Mouse (Mus musculus): ENCODE measurements around the gene Nudc. TPM values are rescaled to one million over a fixed set of nuclear protein-coding genes. Genes with fewer than 3 reads are reported as not detected.

Nudc gene
- polyA plus RNA-seq, 1 experiment from 2014 or later = 247 TPM

GRCm38 (mm10) chr4:133570066-133570466, 24.3 kb upstream of the Nudc start:
- 65% methylated on average over 10 of the region's 10 CpGs for WGBS
- no peaks in the 10 kb centered on the region for H3K27me3 ChIP-seq (ENCODE audit: control insufficient read depth, insufficient read depth, low read depth, low read length)

GRCm38 (mm10) chr4:133569291-133570065, 23.7 kb upstream of the Nudc start:
- Histone ChIP-seq H3K36me3 (ENCODE audit: control insufficient read depth, insufficient read depth, low read length) (no peaks in the 10 kb centered on the region), H3K4me3 (ENCODE audit: low read depth, low read length) (no peak overlapping the region)
- WGBS = 87% methylated on average over 10 of the region's 10 CpGs

More at GRCm38 (mm10) chr4:133570066-133570466, 24.3 kb upstream of the Nudc start:
- Histone ChIP-seq H3K4me1 (ENCODE audit: control insufficient read depth, insufficient read depth, low read length) (peaks cover under 1% of the 10 kb centered on the region; the same call in 1 of the 2 replicates), H3K27ac (ENCODE audit: low read length) (no peak overlapping the region), H3K4me2 (ENCODE audit: low read length) (no peak overlapping the region), H3K36me3 (ENCODE audit: control insufficient read depth, insufficient read depth, low read length) (no peaks in the 10 kb centered on the region), H3K9ac (ENCODE audit: low read depth, low read length) (no peak overlapping the region), H3K9me3 (replicated peaks; ENCODE audit: control insufficient read depth, low read length, poor library complexity, severe bottlenecking) (no peaks in the 10 kb centered on the region), H3K4me3 (ENCODE audit: low read depth, low read length) (no peak overlapping the region)
- ATAC-seq = no peak

GRCm38 (mm10) chr4:133567251-133567650, 21.5 kb upstream of the Nudc start:
- H3K9ac ChIP-seq (ENCODE audit: low read depth, low read length) = no peak overlapping the region
- no peak overlapping the region for H3K4me2 ChIP-seq (ENCODE audit: low read length)
- H3K36me3 ChIP-seq (ENCODE audit: control insufficient read depth, insufficient read depth, low read length) = no peaks in the 10 kb centered on the region
- H3K4me3 ChIP-seq (ENCODE audit: low read depth, low read length) = no peak overlapping the region
- no peaks in the 10 kb centered on the region for H3K9me3 ChIP-seq (replicated peaks; ENCODE audit: control insufficient read depth, low read length, poor library complexity, severe bottlenecking)
- no peaks in the 10 kb centered on the region for H3K4me1 ChIP-seq (ENCODE audit: control insufficient read depth, insufficient read depth, low read length)
- no peak overlapping the region for H3K27ac ChIP-seq (ENCODE audit: low read length)
- no peak for ATAC-seq
- no peaks in the 10 kb centered on the region for H3K27me3 ChIP-seq (ENCODE audit: control insufficient read depth, insufficient read depth, low read depth, low read length)
- 32% methylated on average over 8 of the region's 8 CpGs for WGBS

More at GRCm38 (mm10) chr4:133569291-133570065, 23.7 kb upstream of the Nudc start:
- H3K27ac ChIP-seq (ENCODE audit: low read length) = no peak overlapping the region
- H3K4me1 ChIP-seq (ENCODE audit: control insufficient read depth, insufficient read depth, low read length) = no peaks in the 10 kb centered on the region
- no peaks in the 10 kb centered on the region for H3K9me3 ChIP-seq (replicated peaks; ENCODE audit: control insufficient read depth, low read length, poor library complexity, severe bottlenecking)
- no peak overlapping the region for H3K9ac ChIP-seq (ENCODE audit: low read depth, low read length)
- no peak for ATAC-seq
- H3K4me2 ChIP-seq (ENCODE audit: low read length) = no peak overlapping the region
- H3K27me3 ChIP-seq (ENCODE audit: control insufficient read depth, insufficient read depth, low read depth, low read length) = no peaks in the 10 kb centered on the region

GRCm38 (mm10) chr4:133563123-133563571, 17.4 kb upstream of the Nudc start:
- ATAC-seq = no peak
- H3K4me3 ChIP-seq (ENCODE audit: low read depth, low read length) = no peak overlapping the region

GRCm38 (mm10) chr4:133561622-133562021, 15.8 kb upstream of the Nudc start:
- 78% methylated on average over 4 of the region's 4 CpGs for WGBS
- no peak overlapping the region for H3K4me3 ChIP-seq (ENCODE audit: low read depth, low read length)

More at GRCm38 (mm10) chr4:133563123-133563571, 17.4 kb upstream of the Nudc start:
- 77% methylated on average over 11 of the region's 11 CpGs for WGBS
- Histone ChIP-seq H3K27ac (ENCODE audit: low read length) (no peak overlapping the region), H3K27me3 (ENCODE audit: control insufficient read depth, insufficient read depth, low read depth, low read length) (no peaks in the 10 kb centered on the region), H3K36me3 (ENCODE audit: control insufficient read depth, insufficient read depth, low read length) (no peaks in the 10 kb centered on the region), H3K9me3 (replicated peaks; ENCODE audit: control insufficient read depth, low read length, poor library complexity, severe bottlenecking) (no peaks in the 10 kb centered on the region), H3K9ac (ENCODE audit: low read depth, low read length) (no peak overlapping the region), H3K4me1 (ENCODE audit: control insufficient read depth, insufficient read depth, low read length) (no peaks in the 10 kb centered on the region), H3K4me2 (ENCODE audit: low read length) (no peak overlapping the region)

GRCm38 (mm10) chr4:133559846-133560245, 14.1 kb upstream of the Nudc start:
- H3K4me3 ChIP-seq (ENCODE audit: low read depth, low read length) = no peak overlapping the region
- no peak overlapping the region for H3K9ac ChIP-seq (ENCODE audit: low read depth, low read length)
- no peaks in the 10 kb centered on the region for H3K27me3 ChIP-seq (ENCODE audit: control insufficient read depth, insufficient read depth, low read depth, low read length)
- no peak overlapping the region for H3K27ac ChIP-seq (ENCODE audit: low read length)
- H3K9me3 ChIP-seq (replicated peaks; ENCODE audit: control insufficient read depth, low read length, poor library complexity, severe bottlenecking) = no peaks in the 10 kb centered on the region
- H3K4me2 ChIP-seq (ENCODE audit: low read length) = no peak overlapping the region
- no peaks in the 10 kb centered on the region for H3K36me3 ChIP-seq (ENCODE audit: control insufficient read depth, insufficient read depth, low read length)
- ATAC-seq = no peak
- no peaks in the 10 kb centered on the region for H3K4me1 ChIP-seq (ENCODE audit: control insufficient read depth, insufficient read depth, low read length)
- 73% methylated on average over 4 of the region's 4 CpGs for WGBS

More at GRCm38 (mm10) chr4:133561622-133562021, 15.8 kb upstream of the Nudc start:
- H3K36me3 ChIP-seq (ENCODE audit: control insufficient read depth, insufficient read depth, low read length) = no peaks in the 10 kb centered on the region
- no peak overlapping the region for H3K4me2 ChIP-seq (ENCODE audit: low read length)
- H3K4me1 ChIP-seq (ENCODE audit: control insufficient read depth, insufficient read depth, low read length) = no peaks in the 10 kb centered on the region
- H3K9me3 ChIP-seq (replicated peaks; ENCODE audit: control insufficient read depth, low read length, poor library complexity, severe bottlenecking) = no peaks in the 10 kb centered on the region
- no peak overlapping the region for H3K27ac ChIP-seq (ENCODE audit: low read length)
- no peak overlapping the region for H3K9ac ChIP-seq (ENCODE audit: low read depth, low read length)
- H3K27me3 ChIP-seq (ENCODE audit: control insufficient read depth, insufficient read depth, low read depth, low read length) = no peaks in the 10 kb centered on the region
- no peak for ATAC-seq

- no peak for ATAC-seq
- Histone ChIP-seq H3K27ac (ENCODE audit: low read length) (no peak overlapping the region), H3K4me1 (ENCODE audit: control insufficient read depth, insufficient read depth, low read length) (no peaks in the 10 kb centered on the region), H3K9ac (ENCODE audit: low read depth, low read length) (no peak overlapping the region), H3K4me3 (ENCODE audit: low read depth, low read length) (no peak overlapping the region), H3K9me3 (replicated peaks; ENCODE audit: control insufficient read depth, low read length, poor library complexity, severe bottlenecking) (no peaks in the 10 kb centered on the region), H3K27me3 (ENCODE audit: control insufficient read depth, insufficient read depth, low read depth, low read length) (no peaks in the 10 kb centered on the region), H3K4me2 (ENCODE audit: low read length) (no peak overlapping the region), H3K36me3 (ENCODE audit: control insufficient read depth, insufficient read depth, low read length) (no peaks in the 10 kb centered on the region)
- 37% methylated on average over 10 of the region's 10 CpGs for WGBS
Measured at GRCm38 (mm10) chr4:133557041-133557717, 11.4 kb upstream of the Nudc start.

GRCm38 (mm10) chr4:133553448-133554330, 7.9 kb upstream of the Nudc start:
- no peaks in the 10 kb centered on the region for H3K36me3 ChIP-seq (ENCODE audit: control insufficient read depth, insufficient read depth, low read length)
- no peaks in the 10 kb centered on the region for H3K9me3 ChIP-seq (replicated peaks; ENCODE audit: control insufficient read depth, low read length, poor library complexity, severe bottlenecking)
- H3K4me1 ChIP-seq (ENCODE audit: control insufficient read depth, insufficient read depth, low read length) = no peaks in the 10 kb centered on the region
- H3K4me2 ChIP-seq (ENCODE audit: low read length) = no peak overlapping the region
- no peak overlapping the region for H3K4me3 ChIP-seq (ENCODE audit: low read depth, low read length)
- H3K27me3 ChIP-seq (ENCODE audit: control insufficient read depth, insufficient read depth, low read depth, low read length) = 0 out of 2 replicates have a peak, but pooled peaks cover 2% of the 10 kb centered on the region
- no peak overlapping the region for H3K27ac ChIP-seq (ENCODE audit: low read length)
- WGBS = 75% methylated on average over 19 of the region's 19 CpGs
- no peak overlapping the region for H3K9ac ChIP-seq (ENCODE audit: low read depth, low read length)
- no peak for ATAC-seq
